Mouse (Mus musculus): ENCODE measurements around the gene Synrg. TPM values are rescaled to one million over a fixed set of nuclear protein-coding genes. Genes with fewer than 3 reads are reported as not detected.
A peak's percentile ranks its signal among the peaks of the same experiment; 100 is the strongest.

Gene Synrg
- polyA plus RNA-seq, 1 experiment from 2014 or later, result 3.5 TPM

GRCm38 (mm10) chr11:84062805-84063204 lies 98.6 kb downstream of the Synrg start:
- DNase-seq (no peak), ATAC-seq (no peak)
- H3K4me3 ChIP-seq (ENCODE audit: low read depth, low read length), result no peak overlapping the region
- no peaks in the 10 kb centered on the region for H3K36me3 ChIP-seq (replicated peaks; ENCODE audit: insufficient read depth, low read length)
- no peak overlapping the region for H3K4me2 ChIP-seq (ENCODE audit: low read depth, low read length)
- TF ChIP-seq CTCF (IDR thresholded peaks at IDR 0.05; ENCODE audit: low read depth) (no peak), EP300 (IDR thresholded peaks at IDR 0.05; ENCODE audit: low read depth) (no peak)
- peaks cover 20% of the 10 kb centered on the region for H3K27me3 ChIP-seq (ENCODE audit: insufficient read depth, low read length)
- peaks cover 8% of the 10 kb centered on the region; the same call in 1 of the 2 replicates for H3K4me1 ChIP-seq (ENCODE audit: insufficient read depth)
- no peak overlapping the region for H3K27ac ChIP-seq (ENCODE audit: low read depth)
- no peak overlapping the region for H3K9ac ChIP-seq (replicated peaks)
- 47% methylated on average over 2 of the region's 2 CpGs for WGBS (ENCODE audit: insufficient replicate concordance)
- H3K9me3 ChIP-seq (ENCODE audit: low read length), result no peaks in the 10 kb centered on the region

GRCm38 (mm10) chr11:84063631-84064209 lies 99.5 kb downstream of the Synrg start:
- H3K36me3 ChIP-seq (replicated peaks; ENCODE audit: insufficient read depth, low read length), result no peaks in the 10 kb centered on the region
- no peak for TF ChIP-seq EP300 (IDR thresholded peaks at IDR 0.05; ENCODE audit: low read depth)
- no peak for TF ChIP-seq CTCF (IDR thresholded peaks at IDR 0.05; ENCODE audit: low read depth)
- no peak overlapping the region for H3K27ac ChIP-seq (ENCODE audit: low read depth)
- ATAC-seq, result no peak
- 88% methylated on average over 3 of the region's 3 CpGs for WGBS (ENCODE audit: insufficient replicate concordance)
- H3K4me1 ChIP-seq (ENCODE audit: insufficient read depth), result peaks cover 15% of the 10 kb centered on the region
- H3K9ac ChIP-seq (replicated peaks), result no peak overlapping the region
- no peak overlapping the region for H3K4me2 ChIP-seq (ENCODE audit: low read depth, low read length)
- no peak overlapping the region for H3K4me3 ChIP-seq (ENCODE audit: low read depth, low read length)
- no peaks in the 10 kb centered on the region for H3K9me3 ChIP-seq (ENCODE audit: low read length)
- peaks cover 29% of the 10 kb centered on the region for H3K27me3 ChIP-seq (ENCODE audit: insufficient read depth, low read length)
- DNase-seq, result no peak

DNA sequence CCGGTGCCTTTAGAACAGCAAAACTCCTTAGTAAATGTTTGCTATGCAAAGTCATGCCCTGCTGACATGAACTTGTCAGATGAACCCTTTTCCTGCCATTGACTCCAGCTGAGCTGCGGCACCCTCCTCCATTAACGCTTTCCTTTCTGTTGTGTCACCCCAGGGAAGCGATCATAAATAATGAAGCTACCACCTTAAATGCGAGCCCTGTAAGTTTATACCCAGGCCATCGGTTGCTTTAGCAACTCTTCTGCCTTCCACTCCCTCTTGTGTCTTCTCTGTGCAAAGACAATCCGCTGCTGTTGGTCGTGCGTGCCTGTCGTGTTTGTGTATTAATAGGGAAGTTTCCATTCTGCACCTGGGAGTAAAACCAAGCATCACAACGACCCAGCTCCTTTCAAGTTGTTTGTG lies 101.8 kb downstream of the Synrg start:
- Histone ChIP-seq H3K27ac (ENCODE audit: low read depth) (no peak overlapping the region), H3K4me2 (ENCODE audit: low read depth, low read length) (peak overlapping the region; percentile 10; the same call in 1 of the 2 replicates), H3K4me1 (ENCODE audit: insufficient read depth) (peaks cover 20% of the 10 kb centered on the region), H3K9ac (replicated peaks) (no peak overlapping the region), H3K9me3 (ENCODE audit: low read length) (no peaks in the 10 kb centered on the region), H3K27me3 (ENCODE audit: insufficient read depth, low read length) (peaks cover 34% of the 10 kb centered on the region), H3K4me3 (ENCODE audit: low read depth, low read length) (no peak overlapping the region), H3K36me3 (replicated peaks; ENCODE audit: insufficient read depth, low read length) (no peaks in the 10 kb centered on the region)
- TF ChIP-seq CTCF (IDR thresholded peaks at IDR 0.05; ENCODE audit: low read depth) (peak; percentile 46), EP300 (IDR thresholded peaks at IDR 0.05; ENCODE audit: low read depth) (no peak)
- DNase-seq (no peak), ATAC-seq (peak; percentile 28)
- 4% methylated on average over 11 of the region's 11 CpGs for WGBS (ENCODE audit: insufficient replicate concordance)

GRCm38 (mm10) chr11:84066927-84067645 lies 102.9 kb downstream of the Synrg start:
- Histone ChIP-seq H3K9me3 (ENCODE audit: low read length) (no peaks in the 10 kb centered on the region), H3K36me3 (replicated peaks; ENCODE audit: insufficient read depth, low read length) (no peaks in the 10 kb centered on the region), H3K4me1 (ENCODE audit: insufficient read depth) (peaks cover 20% of the 10 kb centered on the region), H3K4me2 (ENCODE audit: low read depth, low read length) (peak overlapping the region; percentile 93; the same call in 1 of the 2 replicates), H3K9ac (replicated peaks) (no peak overlapping the region), H3K4me3 (ENCODE audit: low read depth, low read length) (peak overlapping the region; percentile 67; the same call in 1 of the 2 replicates), H3K27me3 (ENCODE audit: insufficient read depth, low read length) (peaks cover 34% of the 10 kb centered on the region), H3K27ac (ENCODE audit: low read depth) (no peak overlapping the region)
- ATAC-seq (no peak), DNase-seq (no peak)
- 14% methylated on average over 18 of the region's 18 CpGs for WGBS (ENCODE audit: insufficient replicate concordance)
- TF ChIP-seq EP300 (IDR thresholded peaks at IDR 0.05; ENCODE audit: low read depth) (no peak), CTCF (IDR thresholded peaks at IDR 0.05; ENCODE audit: low read depth) (no peak)

- H3K9me3 ChIP-seq (ENCODE audit: low read length), result no peaks in the 10 kb centered on the region
- no peak overlapping the region for H3K27ac ChIP-seq (ENCODE audit: low read depth)
- no peaks in the 10 kb centered on the region for H3K36me3 ChIP-seq (replicated peaks; ENCODE audit: insufficient read depth, low read length)
- TF ChIP-seq EP300 (IDR thresholded peaks at IDR 0.05; ENCODE audit: low read depth) (no peak), CTCF (IDR thresholded peaks at IDR 0.05; ENCODE audit: low read depth) (no peak)
- DNase-seq (no peak), ATAC-seq (no peak)
- H3K27me3 ChIP-seq (ENCODE audit: insufficient read depth, low read length), result peaks cover 34% of the 10 kb centered on the region
- peaks cover 20% of the 10 kb centered on the region for H3K4me1 ChIP-seq (ENCODE audit: insufficient read depth)
- peak overlapping the region; percentile 54; the same call in 1 of the 2 replicates for H3K9ac ChIP-seq (replicated peaks)
- H3K4me3 ChIP-seq (ENCODE audit: low read depth, low read length), result peak overlapping the region; percentile 67
- peak overlapping the region; percentile 93 for H3K4me2 ChIP-seq (ENCODE audit: low read depth, low read length)
- 4% methylated on average over 17 of the region's 21 CpGs for WGBS (ENCODE audit: insufficient replicate concordance)
Measured at GRCm38 (mm10) chr11:84067720-84068190, 103.5 kb downstream of the Synrg start.

Data from liver, postnatal 0 days (tissue).